Mouse (Mus musculus) limb, embryonic 14.5 days (tissue): Measurements from ENCODE around the gene Pbp2. TPM values are rescaled to one million over a fixed set of nuclear protein-coding genes. Genes with fewer than 3 reads are reported as not detected.
A peak's percentile ranks its signal among the peaks of the same experiment; 100 is the strongest.

ENCODE experiments used
- ATAC-seq: fragments of 200-750 bp; cut with Nextera tagmentation; 2 replicates; pipeline ENCODE4 v1.8.0; 2017; ENCODE audit warnings: low read depth, moderate number of reproducible peaks, moderate TSS enrichment; ENCODE audit not compliant: low FRiP score
- DNase-seq: peaks from one replicate; pipeline ENCODE4 v3.0.0-alpha.2; 2015; ENCODE audit warnings: low spot score
- H3K27ac ChIP-seq: fragments of 300-500 bp; sonication (generic); replicated peaks from 2 replicates; pipeline ENCODE4 v1.5.1; 2014; ENCODE audit warnings: low read depth, mild to moderate bottlenecking, low read length, moderate library complexity, mixed read lengths
- H3K27me3 ChIP-seq: fragments of 300-500 bp; sonication (generic); 2 replicates; pipeline ENCODE4 v1.6.1; 2014; ENCODE audit warnings: low read length, mixed read lengths; ENCODE audit not compliant: control insufficient read depth, insufficient read depth
- H3K36me3 ChIP-seq: fragments of 300-500 bp; sonication (generic); 2 replicates; pipeline ENCODE4 v1.6.1; 2014; ENCODE audit warnings: mild to moderate bottlenecking, low read length, moderate library complexity, mixed read lengths; ENCODE audit not compliant: control insufficient read depth, insufficient read depth
- H3K4me1 ChIP-seq: fragments of 300-500 bp; sonication (generic); 2 replicates; pipeline ENCODE4 v1.6.1; 2014; ENCODE audit warnings: antibody characterized with exemption, low read length, mixed read lengths; ENCODE audit not compliant: control insufficient read depth, insufficient read depth
- H3K4me2 ChIP-seq: fragments of 300-500 bp; sonication (generic); replicated peaks from 2 replicates; pipeline ENCODE4 v1.6.1; 2014; ENCODE audit warnings: low read depth, mild to moderate bottlenecking, low read length, moderate library complexity; ENCODE audit not compliant: severe bottlenecking
- H3K4me3 ChIP-seq: fragments of 300-500 bp; sonication (generic); replicated peaks from 2 replicates; pipeline ENCODE4 v1.5.1; 2014; ENCODE audit warnings: low read length
- H3K9ac ChIP-seq: fragments of 300-500 bp; sonication (generic); 2 replicates; pipeline ENCODE4 v1.6.1; 2014; ENCODE audit warnings: mild to moderate bottlenecking, low read depth, low read length, moderate library complexity; ENCODE audit not compliant: severe bottlenecking
- H3K9me3 ChIP-seq: fragments of 300-500 bp; sonication (generic); 2 replicates; pipeline ENCODE4 v1.6.1; 2016; ENCODE audit warnings: low read length; ENCODE audit not compliant: control insufficient read depth
- POLR2A ChIP-seq: fragments of 200-500 bp; IDR thresholded peaks from 2 replicates; pipeline ENCODE4 v1.8.0; 2012; ENCODE audit warnings: inconsistent platforms, mild to moderate bottlenecking, moderate library complexity, borderline replicate concordance; ENCODE audit not compliant: insufficient read depth, insufficient read length; ENCODE audit errors: extremely low read depth
- WGBS: fragments of 180-500 bp; shearing (Covaris S2); extraction: QIAGEN DNeasy Blood & Tissue Kit; methylation state at CpG from one replicate; pipeline ENCODE4 v1.1.7; 2014; 5-methylcytosine and 5-hydroxymethylcytosine counted together
- polyA plus RNA-seq, 2 experiments: library from polyadenylated mRNA; depleted of rRNA in 1 of 2; stranded (reverse) in 1 of 2; unstranded in 1 of 2; fragments of >200 nt; fragmentation: Nextera tagmentation in 1 of 2; extraction: Ambion mirVana in 1 of 2; gene quantifications; 2 replicates each; pipeline versions ENCODE4 v1.2.1 to v1.2.3; 2012 to 2014

Pbp2 gene
- polyA plus RNA-seq, 2 experiments = 0.29 to 0.34 TPM

DNA sequence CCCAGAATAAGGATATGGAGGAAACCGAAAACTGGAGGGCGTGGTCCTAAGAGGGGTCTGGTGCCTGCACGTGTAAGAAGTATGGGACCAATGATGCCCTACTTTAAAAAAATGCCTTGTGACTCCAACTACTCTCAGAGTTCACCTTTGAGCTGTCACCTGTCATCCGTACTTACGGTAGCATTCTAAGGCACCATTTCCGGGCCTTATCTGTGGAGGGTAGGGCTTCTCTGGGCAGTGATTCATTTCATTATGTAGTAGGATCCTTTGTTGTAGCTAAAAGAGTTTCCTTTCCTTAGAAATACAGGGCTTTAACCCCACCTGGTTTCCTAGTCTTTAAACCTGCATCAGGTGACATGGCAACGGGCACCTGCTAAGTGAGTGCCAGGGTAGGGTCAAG lies 16.6 kb upstream of the Pbp2 start:
- DNase-seq (no peak), ATAC-seq (no peak)
- WGBS = 83% methylated on average over 7 of the region's 7 CpGs
- Histone ChIP-seq H3K9ac (no peak overlapping the region), H3K4me1 (peaks cover 14% of the 10 kb centered on the region), H3K36me3 (no peaks in the 10 kb centered on the region), H3K4me2 (no peak overlapping the region), H3K4me3 (no peak overlapping the region), H3K27ac (no peak overlapping the region), H3K27me3 (no peaks in the 10 kb centered on the region), H3K9me3 (no peaks in the 10 kb centered on the region)
- TF ChIP-seq POLR2A = no peak

GRCm38 (mm10) chr6:135324686-135325300 lies 14.6 kb upstream of the Pbp2 start:
- no peak for ATAC-seq
- WGBS = 78% methylated on average over 9 of the region's 9 CpGs

DNA sequence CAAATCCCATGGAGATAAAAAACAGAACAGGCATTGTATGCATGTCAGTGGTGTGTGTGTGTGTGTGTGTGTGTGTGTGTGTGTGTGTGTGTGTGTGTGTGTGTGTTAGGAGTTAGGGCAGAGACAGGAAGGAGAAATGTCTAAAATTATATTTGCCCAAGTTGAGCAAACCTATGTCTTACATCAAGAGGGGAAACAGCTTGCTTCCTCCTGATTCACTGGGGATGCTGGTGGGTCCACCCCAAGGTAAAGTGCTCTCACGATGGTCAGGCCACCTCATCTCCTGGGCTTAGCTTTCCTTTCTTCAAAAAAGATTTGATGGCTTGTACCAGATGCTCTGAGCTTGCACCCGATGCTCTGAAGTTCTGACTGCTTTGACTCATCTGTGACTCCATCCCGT lies 13.9 kb upstream of the Pbp2 start:
- no peak for TF ChIP-seq POLR2A
- ATAC-seq (no peak), DNase-seq (no peak)
- Histone ChIP-seq H3K4me3 (no peak overlapping the region), H3K27ac (no peak overlapping the region), H3K4me2 (no peak overlapping the region), H3K27me3 (no peaks in the 10 kb centered on the region), H3K36me3 (no peaks in the 10 kb centered on the region), H3K4me1 (peaks cover 13% of the 10 kb centered on the region), H3K9me3 (no peaks in the 10 kb centered on the region), H3K9ac (no peak overlapping the region)
- 63% methylated on average over 3 of the region's 3 CpGs for WGBS

More at GRCm38 (mm10) chr6:135324686-135325300, 14.6 kb upstream of the Pbp2 start:
- no peaks in the 10 kb centered on the region for H3K36me3 ChIP-seq
- H3K27me3 ChIP-seq = no peaks in the 10 kb centered on the region
- no peaks in the 10 kb centered on the region for H3K9me3 ChIP-seq
- H3K4me3 ChIP-seq = no peak overlapping the region
- no peak overlapping the region for H3K9ac ChIP-seq
- DNase-seq = no peak
- no peak for TF ChIP-seq POLR2A
- no peak overlapping the region for H3K4me2 ChIP-seq
- peaks cover 13% of the 10 kb centered on the region for H3K4me1 ChIP-seq
- H3K27ac ChIP-seq = no peak overlapping the region

- Histone ChIP-seq H3K4me2 (peak overlapping the region; percentile 17; the same call in 1 of the 2 replicates), H3K27ac (peak overlapping the region; percentile 38; the same call in 1 of the 2 replicates), H3K4me1 (peaks cover 13% of the 10 kb centered on the region), H3K27me3 (no peaks in the 10 kb centered on the region), H3K9me3 (no peaks in the 10 kb centered on the region), H3K9ac (no peak overlapping the region), H3K4me3 (no peak overlapping the region), H3K36me3 (no peaks in the 10 kb centered on the region)
- DNase-seq (peak; percentile 44), ATAC-seq (peak; percentile 65; the same call in 1 of the 2 replicates)
- 43% methylated on average over 16 of the region's 16 CpGs for WGBS
- TF ChIP-seq POLR2A = no peak
Measured at GRCm38 (mm10) chr6:135323311-135323982, 13.2 kb upstream of the Pbp2 start.

DNA sequence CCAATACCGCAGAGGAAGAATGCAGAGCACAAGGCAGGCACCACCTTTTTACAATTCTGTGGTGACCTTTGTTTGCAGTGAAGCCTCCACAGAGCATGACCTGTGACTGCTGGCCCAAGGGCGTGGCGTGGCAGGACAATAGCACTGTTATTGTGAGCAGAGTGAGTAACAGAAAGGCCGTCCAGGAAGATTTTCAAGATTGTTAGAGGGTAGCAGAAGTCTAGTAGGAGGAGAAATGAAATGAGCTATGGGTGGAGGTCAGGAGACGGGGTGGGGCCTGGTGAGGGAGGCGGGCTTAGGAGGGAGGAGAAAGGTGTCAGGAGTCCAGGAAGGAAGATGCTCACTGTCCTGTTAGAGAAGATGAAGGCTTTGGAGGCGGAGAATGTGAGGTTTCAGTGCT lies 12.5 kb upstream of the Pbp2 start:
- Histone ChIP-seq H3K9me3 (no peaks in the 10 kb centered on the region), H3K27me3 (no peaks in the 10 kb centered on the region), H3K4me1 (peaks cover 13% of the 10 kb centered on the region), H3K36me3 (no peaks in the 10 kb centered on the region), H3K9ac (no peak overlapping the region), H3K4me3 (no peak overlapping the region), H3K27ac (peak overlapping the region; percentile 38; the same call in 1 of the 2 replicates), H3K4me2 (peak overlapping the region; percentile 17; the same call in 1 of the 2 replicates)
- 69% methylated on average over 7 of the region's 7 CpGs for WGBS
- TF ChIP-seq POLR2A = no peak
- DNase-seq (no peak), ATAC-seq (no peak)
